Mouse (Mus musculus): Measurements from ENCODE around the gene Sptbn4. TPM values are rescaled to one million over a fixed set of nuclear protein-coding genes. Genes with fewer than 3 reads are reported as not detected.

Sptbn4 gene
- total and polyA plus RNA-seq, 2 experiments from 2014 or later, result 4.0 to 27.1 TPM

- Histone ChIP-seq H3K9me3 (ENCODE audit: low read length) (0 out of 2 replicates have a peak, but pooled peaks cover 2% of the 10 kb centered on the region), H3K4me1 (ENCODE audit: insufficient read depth, low read length) (no peaks in the 10 kb centered on the region), H3K4me2 (ENCODE audit: low read depth, low read length, poor library complexity, severe bottlenecking) (no peak overlapping the region), H3K27ac (ENCODE audit: low read depth, low read length) (no peak overlapping the region), H3K4me3 (ENCODE audit: low read depth, low read length) (no peak overlapping the region), H3K36me3 (ENCODE audit: insufficient read depth, low read length) (peaks cover 9% of the 10 kb centered on the region), H3K27me3 (ENCODE audit: insufficient read depth, low read length) (no peaks in the 10 kb centered on the region), H3K9ac (replicated peaks; ENCODE audit: low read length, poor library complexity, severe bottlenecking) (no peak overlapping the region)
- no peak for TF ChIP-seq CTCF (IDR thresholded peaks at IDR 0.05)
- 14% methylated on average over 10 of the region's 10 CpGs for WGBS
- DNase-seq (ENCODE audit: low spot score) (no peak), ATAC-seq (ENCODE audit: low FRiP score) (no peak)
Measured at GRCm38 (mm10) chr7:27433794-27434193, 13.7 kb downstream of the Sptbn4 start.

GRCm38 (mm10) chr7:27433349-27433748 is 14.1 kb downstream of the Sptbn4 start:
- H3K4me2 ChIP-seq (ENCODE audit: low read depth, low read length, poor library complexity, severe bottlenecking), result no peak overlapping the region
- TF ChIP-seq CTCF (IDR thresholded peaks at IDR 0.05), result no peak
- no peak overlapping the region for H3K27ac ChIP-seq (ENCODE audit: low read depth, low read length)
- DNase-seq (ENCODE audit: low spot score) (no peak), ATAC-seq (ENCODE audit: low FRiP score) (no peak)
- no peak overlapping the region for H3K9ac ChIP-seq (replicated peaks; ENCODE audit: low read length, poor library complexity, severe bottlenecking)
- no peaks in the 10 kb centered on the region for H3K4me1 ChIP-seq (ENCODE audit: insufficient read depth, low read length)
- WGBS, result 35% methylated on average over 10 of the region's 10 CpGs
- 0 out of 2 replicates have a peak, but pooled peaks cover 2% of the 10 kb centered on the region for H3K9me3 ChIP-seq (ENCODE audit: low read length)
- no peak overlapping the region for H3K4me3 ChIP-seq (ENCODE audit: low read depth, low read length)
- H3K27me3 ChIP-seq (ENCODE audit: insufficient read depth, low read length), result no peaks in the 10 kb centered on the region
- peaks cover 13% of the 10 kb centered on the region for H3K36me3 ChIP-seq (ENCODE audit: insufficient read depth, low read length)

GRCm38 (mm10) chr7:27429135-27429534 is 18.4 kb downstream of the Sptbn4 start:
- peak; percentile 52 for TF ChIP-seq CTCF (IDR thresholded peaks at IDR 0.05)
- no peak for DNase-seq (ENCODE audit: low spot score)
- Histone ChIP-seq H3K4me1 (ENCODE audit: insufficient read depth, low read length) (no peaks in the 10 kb centered on the region), H3K9ac (replicated peaks; ENCODE audit: low read length, poor library complexity, severe bottlenecking) (no peak overlapping the region), H3K9me3 (ENCODE audit: low read length) (0 out of 2 replicates have a peak, but pooled peaks cover 2% of the 10 kb centered on the region), H3K4me2 (ENCODE audit: low read depth, low read length, poor library complexity, severe bottlenecking) (no peak overlapping the region), H3K36me3 (ENCODE audit: insufficient read depth, low read length) (peaks cover 30% of the 10 kb centered on the region), H3K4me3 (ENCODE audit: low read depth, low read length) (no peak overlapping the region), H3K27me3 (ENCODE audit: insufficient read depth, low read length) (no peaks in the 10 kb centered on the region), H3K27ac (ENCODE audit: low read depth, low read length) (no peak overlapping the region)
- 55% methylated on average over 2 of the region's 2 CpGs for WGBS
- no peak for ATAC-seq (ENCODE audit: low FRiP score)

- TF ChIP-seq CTCF (IDR thresholded peaks at IDR 0.05), result no peak
- H3K36me3 ChIP-seq (ENCODE audit: insufficient read depth, low read length), result peaks cover 38% of the 10 kb centered on the region
Measured at GRCm38 (mm10) chr7:27428002-27428401, 19.5 kb downstream of the Sptbn4 start.

GRCm38 (mm10) chr7:27427387-27427786 is 20.1 kb downstream of the Sptbn4 start:
- TF ChIP-seq CTCF (IDR thresholded peaks at IDR 0.05), result no peak
- Histone ChIP-seq H3K27ac (ENCODE audit: low read depth, low read length) (no peak overlapping the region), H3K4me2 (ENCODE audit: low read depth, low read length, poor library complexity, severe bottlenecking) (no peak overlapping the region), H3K36me3 (ENCODE audit: insufficient read depth, low read length) (peaks cover 42% of the 10 kb centered on the region), H3K9me3 (ENCODE audit: low read length) (0 out of 2 replicates have a peak, but pooled peaks cover 2% of the 10 kb centered on the region), H3K27me3 (ENCODE audit: insufficient read depth, low read length) (no peaks in the 10 kb centered on the region), H3K9ac (replicated peaks; ENCODE audit: low read length, poor library complexity, severe bottlenecking) (no peak overlapping the region), H3K4me1 (ENCODE audit: insufficient read depth, low read length) (no peaks in the 10 kb centered on the region), H3K4me3 (ENCODE audit: low read depth, low read length) (no peak overlapping the region)
- 100% methylated on average over 1 of the region's 1 CpGs for WGBS
- DNase-seq (ENCODE audit: low spot score), result peak; percentile 53
- ATAC-seq (ENCODE audit: low FRiP score), result no peak

More at GRCm38 (mm10) chr7:27428002-27428401, 19.5 kb downstream of the Sptbn4 start:
- WGBS, result 85% methylated on average over 11 of the region's 11 CpGs
- no peaks in the 10 kb centered on the region for H3K4me1 ChIP-seq (ENCODE audit: insufficient read depth, low read length)
- H3K9ac ChIP-seq (replicated peaks; ENCODE audit: low read length, poor library complexity, severe bottlenecking), result no peak overlapping the region
- 0 out of 2 replicates have a peak, but pooled peaks cover 2% of the 10 kb centered on the region for H3K9me3 ChIP-seq (ENCODE audit: low read length)
- ATAC-seq (ENCODE audit: low FRiP score), result no peak
- no peak for DNase-seq (ENCODE audit: low spot score)
- no peak overlapping the region for H3K4me3 ChIP-seq (ENCODE audit: low read depth, low read length)
- H3K4me2 ChIP-seq (ENCODE audit: low read depth, low read length, poor library complexity, severe bottlenecking), result no peak overlapping the region
- H3K27me3 ChIP-seq (ENCODE audit: insufficient read depth, low read length), result no peaks in the 10 kb centered on the region
- H3K27ac ChIP-seq (ENCODE audit: low read depth, low read length), result no peak overlapping the region

- Histone ChIP-seq H3K4me2 (ENCODE audit: low read depth, low read length, poor library complexity, severe bottlenecking) (no peak overlapping the region), H3K4me3 (ENCODE audit: low read depth, low read length) (no peak overlapping the region), H3K4me1 (ENCODE audit: insufficient read depth, low read length) (no peaks in the 10 kb centered on the region), H3K27ac (ENCODE audit: low read depth, low read length) (no peak overlapping the region), H3K9me3 (ENCODE audit: low read length) (no peaks in the 10 kb centered on the region), H3K9ac (replicated peaks; ENCODE audit: low read length, poor library complexity, severe bottlenecking) (no peak overlapping the region), H3K36me3 (ENCODE audit: insufficient read depth, low read length) (peaks cover 46% of the 10 kb centered on the region), H3K27me3 (ENCODE audit: insufficient read depth, low read length) (no peaks in the 10 kb centered on the region)
- DNase-seq (ENCODE audit: low spot score) (no peak), ATAC-seq (ENCODE audit: low FRiP score) (no peak)
- TF ChIP-seq CTCF (IDR thresholded peaks at IDR 0.05), result no peak
- 85% methylated on average over 12 of the region's 12 CpGs for WGBS
Measured at GRCm38 (mm10) chr7:27423556-27424326, 23.7 kb downstream of the Sptbn4 start.

Data from midbrain, postnatal 0 days (tissue).